Mouse (Mus musculus): ENCODE data around the gene Kazn.

DNA sequence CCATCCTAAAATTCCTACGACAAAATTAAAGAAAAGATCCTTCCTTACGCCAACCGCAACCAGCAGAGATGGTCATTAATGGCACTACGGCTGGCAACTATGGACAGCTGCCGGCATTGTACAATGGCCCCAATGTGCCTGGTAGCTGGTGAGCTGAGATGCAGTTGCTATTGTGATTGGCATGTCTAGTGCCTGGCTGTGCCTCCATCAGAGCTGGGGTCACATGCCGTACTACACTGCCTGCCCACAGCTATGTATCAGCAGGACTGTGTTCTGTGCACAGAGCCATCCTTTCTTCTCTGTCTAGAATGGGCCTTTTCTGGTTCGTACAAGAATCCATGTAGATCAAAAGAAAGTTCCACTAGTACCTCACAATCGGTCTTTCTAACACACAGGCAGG is 49.2 kb downstream of the Kazn start:
- TF ChIP-seq TAL1 (IDR thresholded peaks at IDR 0.05; ENCODE audit: low read length) (no peak), GATA1 (IDR thresholded peaks at IDR 0.05; ENCODE audit: low read length) (no peak)

Data from erythroblast, embryonic 14.5 days (primary cell).